Mouse (Mus musculus) heart, postnatal 0 days (tissue): ENCODE measurements around the gene Mfap2.

Experiments
- CTCF ChIP-seq: IDR thresholded peaks from 2 replicates; pipeline ENCODE4 v1.5.1; 2016; ENCODE audit warnings: antibody characterized with exemption, control low read depth, low read depth
- EP300 ChIP-seq: IDR thresholded peaks from 2 replicates; pipeline ENCODE4 v1.6.1; 2016; ENCODE audit warnings: antibody characterized with exemption, low read depth

GRCm38 (mm10) chr4:140975356-140975755, 34.9 kb upstream of the Mfap2 start:
- TF ChIP-seq CTCF (no peak), EP300 (no peak)
